Mouse (Mus musculus) testis, adult 2 months (tissue): ENCODE data around the gene Slc25a5. TPM values are rescaled to one million over a fixed set of nuclear protein-coding genes. Genes with fewer than 3 reads are reported as not detected.
"Not testable (repeated sequence)": the region's sequence is repeated elsewhere in the genome, so short reads cannot be mapped to it uniquely, and the experiment has no call there.

Experiments
- H3K27ac ChIP-seq: fragments of 200-500 bp; 2 replicates; pipeline ENCODE4 v1.5.1; 2012; ENCODE audit warnings: low read depth, low read length; ENCODE audit not compliant: control insufficient read depth, insufficient read depth
- H3K27me3 ChIP-seq: fragments of 200-500 bp; 2 replicates; pipeline ENCODE4 v1.6.1; 2012; ENCODE audit warnings: mild to moderate bottlenecking, low read length, moderate library complexity; ENCODE audit not compliant: control insufficient read depth, insufficient read depth
- H3K36me3 ChIP-seq: fragments of 200-500 bp; 2 replicates; pipeline ENCODE4 v1.6.1; 2012; ENCODE audit warnings: mild to moderate bottlenecking, low read length; ENCODE audit not compliant: control insufficient read depth, insufficient read depth
- H3K4me1 ChIP-seq: fragments of 200-500 bp; 2 replicates; pipeline ENCODE4 v1.6.1; 2012; ENCODE audit warnings: low read length; ENCODE audit not compliant: control insufficient read depth, insufficient read depth
- H3K4me3 ChIP-seq: fragments of 200-500 bp; 2 replicates; pipeline ENCODE4 v1.5.1; 2012; ENCODE audit warnings: low read depth, mild to moderate bottlenecking, low read length, moderate library complexity, mixed read lengths; ENCODE audit not compliant: control insufficient read depth
- CTCF ChIP-seq: fragments of 200-500 bp; IDR thresholded peaks from 2 replicates; pipeline ENCODE4 v1.5.1; 2012; ENCODE audit warnings: low read depth, mild to moderate bottlenecking, inconsistent platforms, low read length, moderate library complexity; ENCODE audit not compliant: control insufficient read depth, insufficient read depth, insufficient replicate concordance
- POLR2A ChIP-seq: fragments of 200-500 bp; IDR thresholded peaks from 2 replicates; pipeline ENCODE4 v1.6.1; 2012; ENCODE audit warnings: low read depth, mild to moderate bottlenecking, inconsistent platforms, low read length, moderate library complexity; ENCODE audit not compliant: control insufficient read depth
- polyA plus RNA-seq: library from polyadenylated mRNA; depleted of rRNA; stranded (reverse); fragments of >200 nt; gene quantifications from 2 replicates; pipeline ENCODE4 v1.2.3, GENCODE M21; 2012

Gene Slc25a5
- polyA plus RNA-seq, 1 experiment: 65.1 TPM

DNA sequence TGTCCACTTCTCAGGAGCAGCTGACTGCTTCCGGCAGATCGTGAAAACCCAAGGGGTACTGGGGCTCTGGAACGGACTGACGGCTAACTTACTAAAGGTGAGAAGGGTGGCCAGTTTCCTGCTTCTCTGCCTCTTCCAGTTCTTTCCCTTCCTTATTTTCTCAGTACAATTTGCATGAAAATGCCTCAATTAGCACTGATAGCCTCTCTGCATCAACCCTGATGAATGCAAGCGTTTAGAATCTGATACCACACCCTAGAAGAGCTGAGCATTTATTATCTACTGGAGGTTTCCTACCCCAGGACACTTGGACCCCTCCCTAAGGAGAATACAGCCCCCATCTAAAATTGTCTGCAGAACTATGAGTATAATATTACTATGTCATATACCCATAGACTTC is 19.9 kb upstream of the Slc25a5 start:
- H3K4me3 ChIP-seq: no peak overlapping the region
- H3K27ac ChIP-seq: no peak overlapping the region
- no peaks in the 10 kb centered on the region for H3K4me1 ChIP-seq
- TF ChIP-seq CTCF: no peak
- TF ChIP-seq POLR2A: no peak
- H3K27me3 ChIP-seq: no peaks in the 10 kb centered on the region
- H3K36me3 ChIP-seq: no peaks in the 10 kb centered on the region

DNA sequence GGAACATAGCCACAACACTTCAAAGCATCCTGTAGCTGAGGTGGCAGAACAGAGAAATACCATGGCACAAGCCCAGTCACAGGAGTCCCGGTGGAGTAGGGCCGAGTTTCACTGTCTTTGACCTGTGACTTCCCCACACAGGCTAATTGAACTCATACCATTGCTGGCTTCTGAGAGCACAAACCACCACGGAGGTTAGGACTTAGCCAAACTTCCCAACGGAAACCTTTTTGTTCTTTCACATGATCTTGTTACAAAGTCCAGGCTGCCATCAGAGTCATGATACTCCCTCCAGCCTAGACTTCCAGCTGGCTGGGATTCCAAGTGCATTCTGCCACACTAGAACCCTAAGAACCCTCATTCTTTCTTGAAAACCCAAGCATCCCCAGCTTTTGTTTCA is 17.8 kb upstream of the Slc25a5 start:
- Histone ChIP-seq H3K4me1 (no peaks in the 10 kb centered on the region), H3K27me3 (no peaks in the 10 kb centered on the region), H3K36me3 (no peaks in the 10 kb centered on the region), H3K27ac (no peak overlapping the region), H3K4me3 (no peak overlapping the region)
- TF ChIP-seq CTCF (no peak), POLR2A (no peak)

DNA sequence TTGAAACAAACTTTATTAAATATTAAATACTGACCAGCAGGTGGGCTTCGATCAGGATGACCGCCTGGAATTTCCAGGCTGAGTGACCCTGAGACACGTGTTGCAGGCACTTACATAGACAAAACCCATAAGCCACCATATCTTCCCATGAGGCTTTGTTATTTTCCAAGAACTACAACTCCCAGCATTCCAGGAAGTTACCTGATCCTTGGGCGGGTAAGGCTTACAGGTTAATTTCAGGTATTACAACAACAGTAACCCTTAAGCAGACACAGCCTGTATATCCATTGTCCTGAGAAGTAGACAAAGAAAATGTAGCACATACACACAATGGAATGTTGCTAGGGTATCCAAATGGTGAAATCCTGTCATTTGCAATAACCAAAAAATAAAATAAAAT is 6.1 kb upstream of the Slc25a5 start:
- no peak overlapping the region for H3K27ac ChIP-seq
- no peaks in the 10 kb centered on the region for H3K36me3 ChIP-seq
- H3K4me3 ChIP-seq: no peak overlapping the region
- H3K27me3 ChIP-seq: no peaks in the 10 kb centered on the region
- H3K4me1 ChIP-seq: no peaks in the 10 kb centered on the region
- TF ChIP-seq CTCF (no peak), POLR2A (no peak)

DNA sequence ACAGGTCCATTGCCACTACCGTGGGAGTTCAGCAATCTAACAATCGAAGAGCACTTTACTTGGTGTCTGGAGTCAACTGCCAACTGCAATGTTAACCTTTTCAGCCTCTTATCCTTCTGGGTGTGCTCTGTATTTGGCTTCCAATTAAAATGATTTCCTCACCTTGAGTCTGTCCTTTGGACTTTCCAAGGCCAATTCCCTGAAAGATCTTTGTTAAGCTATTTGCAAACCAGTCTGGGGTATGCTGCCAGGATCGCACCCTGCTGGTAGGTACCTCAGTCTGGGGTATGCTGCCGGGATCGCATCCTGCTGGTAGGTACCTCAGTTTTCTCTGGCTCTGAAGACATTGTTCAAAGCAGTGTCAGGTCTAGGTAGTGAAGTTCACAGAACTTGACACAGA is 880 bp upstream of the Slc25a5 start:
- TF ChIP-seq CTCF (no peak), POLR2A (no peak)
- Histone ChIP-seq H3K4me1 (peaks cover 5% of the 10 kb centered on the region), H3K27ac (no peak overlapping the region), H3K4me3 (no peak overlapping the region), H3K36me3 (no peaks in the 10 kb centered on the region), H3K27me3 (no peaks in the 10 kb centered on the region)

DNA sequence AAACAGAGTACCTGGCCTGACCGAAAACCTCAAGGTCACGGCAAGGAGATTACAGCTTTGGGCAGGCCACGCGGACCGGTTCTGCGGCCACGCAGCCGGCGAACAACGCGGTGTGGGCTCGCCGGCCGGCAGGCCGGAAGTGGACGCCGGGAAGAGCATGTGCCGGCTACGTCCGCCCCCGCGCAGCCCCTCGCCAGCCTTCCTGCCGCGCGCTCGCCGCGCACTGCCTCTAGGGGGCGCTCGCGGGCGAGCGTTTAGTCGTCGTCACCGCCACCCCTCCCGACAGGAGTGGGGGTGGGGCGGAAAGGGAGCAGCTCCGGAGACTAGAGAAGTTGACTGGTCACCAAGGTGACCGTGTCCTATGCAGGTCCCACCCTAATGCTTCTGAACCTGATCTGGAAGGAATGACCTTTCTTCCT is 721 bp downstream of the Slc25a5 start:
- Histone ChIP-seq H3K4me1 (peaks cover 5% of the 10 kb centered on the region), H3K4me3 (peak overlapping the region; percentile 91), H3K27me3 (no peaks in the 10 kb centered on the region), H3K36me3 (no peaks in the 10 kb centered on the region), H3K27ac (peak overlapping the region; percentile 87)
- TF ChIP-seq CTCF (peak; percentile 59; the same call in 1 of the 2 replicates), POLR2A (no peak)

DNA sequence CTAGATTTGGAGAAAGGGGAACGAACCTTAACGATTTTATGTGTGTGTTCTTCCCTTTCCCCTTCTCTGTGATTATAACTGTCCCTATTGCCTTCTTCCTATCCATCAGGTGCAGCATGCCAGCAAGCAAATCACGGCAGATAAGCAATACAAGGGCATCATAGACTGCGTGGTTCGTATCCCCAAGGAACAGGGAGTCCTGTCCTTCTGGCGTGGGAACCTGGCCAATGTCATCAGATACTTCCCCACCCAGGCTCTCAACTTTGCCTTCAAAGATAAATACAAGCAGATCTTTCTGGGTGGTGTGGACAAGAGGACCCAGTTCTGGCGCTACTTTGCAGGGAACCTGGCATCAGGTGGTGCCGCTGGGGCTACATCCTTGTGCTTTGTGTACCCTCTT is 1.3 kb downstream of the Slc25a5 start:
- not testable (repeated sequence) for H3K36me3 ChIP-seq, H3K4me1 ChIP-seq, H3K27me3 ChIP-seq
- peak overlapping the region; percentile 91; the same call in 1 of the 2 replicates for H3K4me3 ChIP-seq
- peak overlapping the region; percentile 85 for H3K27ac ChIP-seq

DNA sequence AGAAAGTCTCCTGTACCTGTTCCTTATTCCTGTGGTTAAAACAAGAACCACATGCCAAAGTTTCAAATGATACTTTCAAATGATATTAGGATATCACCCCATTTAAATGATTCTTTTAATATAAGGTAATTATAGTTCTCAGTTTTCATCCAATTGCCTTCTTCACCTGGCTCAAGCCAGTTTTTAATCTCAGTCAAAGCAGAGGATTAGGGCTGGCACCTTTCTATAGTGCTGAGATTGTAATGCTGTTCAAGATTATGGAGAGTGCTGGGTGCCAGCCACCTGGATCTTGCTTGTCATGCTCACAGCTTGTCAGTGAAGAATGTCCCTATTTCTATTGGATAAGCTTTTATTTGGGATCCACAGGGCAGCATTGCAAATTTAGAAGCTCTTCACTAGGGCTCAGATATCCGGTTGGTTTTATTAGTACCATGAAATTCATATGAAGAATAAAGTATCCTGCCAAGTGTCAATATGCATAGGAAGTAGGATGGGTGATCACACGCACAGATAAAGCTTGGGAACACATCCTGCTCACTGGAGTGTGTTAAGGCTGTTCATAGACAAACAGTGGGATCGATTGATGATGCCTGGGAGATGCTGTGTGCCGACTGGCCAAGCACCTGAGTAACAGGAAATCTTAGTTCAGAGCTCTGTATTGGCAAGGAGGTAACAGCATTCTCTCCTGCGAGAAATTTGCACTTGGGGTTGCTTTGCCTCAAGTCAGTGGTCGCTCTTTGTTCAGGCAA is 3.9 kb downstream of the Slc25a5 start:
- H3K36me3 ChIP-seq: no peaks in the 10 kb centered on the region
- no peak overlapping the region for H3K27ac ChIP-seq
- H3K4me1 ChIP-seq: peaks cover 5% of the 10 kb centered on the region
- no peaks in the 10 kb centered on the region for H3K27me3 ChIP-seq
- no peak overlapping the region for H3K4me3 ChIP-seq
- no peak for TF ChIP-seq POLR2A
- no peak for TF ChIP-seq CTCF

DNA sequence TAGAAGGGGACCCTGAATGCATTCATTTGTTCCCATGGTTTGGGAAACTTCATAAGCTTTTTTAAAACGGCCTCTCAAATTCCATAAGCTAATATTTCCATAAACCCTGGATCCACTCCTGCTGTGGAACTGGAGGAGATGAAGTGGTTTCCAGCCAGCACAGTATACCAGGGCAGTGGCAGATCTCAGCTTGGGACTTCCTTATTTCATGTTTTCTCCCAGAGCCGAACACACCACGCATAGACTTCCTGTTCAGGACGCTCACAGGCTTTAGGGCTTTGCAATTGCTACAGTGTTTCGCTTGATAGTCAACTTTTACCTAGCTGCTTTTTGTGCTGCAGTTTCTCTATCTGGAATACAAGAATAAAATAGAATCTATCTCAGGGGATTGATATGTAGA is 7.7 kb downstream of the Slc25a5 start:
- no peak overlapping the region for H3K27ac ChIP-seq
- H3K27me3 ChIP-seq: no peaks in the 10 kb centered on the region
- no peaks in the 10 kb centered on the region for H3K4me1 ChIP-seq
- H3K36me3 ChIP-seq: no peaks in the 10 kb centered on the region
- H3K4me3 ChIP-seq: no peak overlapping the region
- no peak for TF ChIP-seq CTCF
- TF ChIP-seq POLR2A: no peak
